ENCODE assay signal across 8 mouse cellular contexts in the genomic region with DNA sequence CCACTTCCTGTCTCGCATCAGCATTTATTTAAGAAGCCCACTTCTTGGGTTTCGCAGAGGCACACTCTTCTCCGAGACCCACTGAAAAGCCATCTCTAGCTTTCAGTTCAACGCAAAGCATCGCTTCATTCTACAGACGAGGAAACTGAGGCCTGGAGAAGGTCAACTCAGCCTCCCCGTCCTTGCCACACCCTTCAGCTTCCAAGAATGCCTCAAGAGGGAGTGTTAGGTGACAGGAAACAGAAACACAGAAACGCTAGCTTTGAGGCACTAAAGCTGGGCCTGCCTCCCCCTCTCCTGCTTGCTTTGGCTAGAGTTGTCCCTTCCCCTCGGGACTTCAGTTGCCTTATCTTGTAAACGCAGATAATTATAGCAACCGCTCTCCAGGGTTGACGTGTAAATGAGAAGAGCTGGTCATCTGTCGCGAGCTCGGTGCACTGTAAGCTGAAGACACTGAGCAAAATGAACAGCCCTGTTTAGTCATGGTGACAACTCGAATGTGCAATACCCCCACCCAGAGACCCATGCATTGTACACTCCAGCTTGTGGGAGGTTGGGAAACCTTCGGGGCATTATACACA. TPM values are rescaled to one million over a fixed set of nuclear protein-coding genes. Genes with fewer than 3 reads are reported as not detected.
DNase-seq lines count a peak whose midpoint lies in the region; ATAC-seq and TF ChIP-seq lines count a peak whose summit lies in the region.

No protein-coding gene starts in this region.

- peak; percentile 98 for TF ChIP-seq EP300 in heart, postnatal 0 days (IDR thresholded peaks at IDR 0.05; ENCODE audit: low read depth)

- peak overlapping the region; percentile 95 for H3K27ac ChIP-seq in heart, postnatal 0 days (ENCODE audit: low read depth)
- H3K27ac ChIP-seq in liver, embryonic 16.5 days (ENCODE audit: low read length) = peak overlapping the region; percentile 80

- H3K36me3 ChIP-seq in heart, postnatal 0 days (replicated peaks; ENCODE audit: control insufficient read depth, insufficient read depth, low read length) = 0 out of 2 replicates have a peak, but pooled peaks cover 6% of the 10 kb centered on the region
- peaks cover 23% of the 10 kb centered on the region for H3K36me3 ChIP-seq in liver, embryonic 16.5 days (ENCODE audit: control insufficient read depth, insufficient read depth)

- peaks cover 40% of the 10 kb centered on the region for H3K4me1 ChIP-seq in heart, postnatal 0 days (ENCODE audit: control insufficient read depth, insufficient read depth)
- peaks cover 32% of the 10 kb centered on the region for H3K4me1 ChIP-seq in liver, embryonic 16.5 days (ENCODE audit: control insufficient read depth, low read depth, low read length)

- peak overlapping the region; percentile 12; the same call in 1 of the 2 replicates for H3K4me3 ChIP-seq in heart, postnatal 0 days (ENCODE audit: low read depth, low read length)
- peak overlapping the region; percentile 42 for H3K4me3 ChIP-seq in liver, embryonic 16.5 days (ENCODE audit: low read depth, low read length)

- peak overlapping the region; percentile 43 for H3K4me2 ChIP-seq in heart, postnatal 0 days (ENCODE audit: low read depth, low read length)
- H3K4me2 ChIP-seq in liver, embryonic 16.5 days (ENCODE audit: low read depth, low read length) = peak overlapping the region; percentile 66

- H3K9me3 ChIP-seq in heart, postnatal 0 days (replicated peaks; ENCODE audit: control insufficient read depth, low read length) = no peaks in the 10 kb centered on the region
- peaks cover 4% of the 10 kb centered on the region; the same call in 1 of the 2 replicates for H3K9me3 ChIP-seq in liver, embryonic 16.5 days (replicated peaks; ENCODE audit: control insufficient read depth, low read length)

- H3K27me3 ChIP-seq in heart, postnatal 0 days (ENCODE audit: control insufficient read depth, insufficient read depth, low read length) = no peaks in the 10 kb centered on the region
- H3K27me3 ChIP-seq in liver, embryonic 16.5 days (ENCODE audit: control insufficient read depth, insufficient read depth, low read depth, low read length) = no peaks in the 10 kb centered on the region

- TF ChIP-seq CTCF in heart, postnatal 0 days (IDR thresholded peaks at IDR 0.05; ENCODE audit: low read depth) = no peak; the same call in 1 of the 2 replicates

- no peak overlapping the region; the same call in 1 of the 2 replicates for H3K9ac ChIP-seq in heart, postnatal 0 days (replicated peaks; ENCODE audit: low read depth, low read length)
- peak overlapping the region; percentile 43 for H3K9ac ChIP-seq in liver, embryonic 16.5 days (ENCODE audit: low read depth, low read length)

- ATAC-seq in CD4-positive, CD25-positive, alpha-beta regulatory T cell, adult 4 months = peak; percentile 9
- peak; percentile 28 for ATAC-seq in activated CD4-positive, CD25-positive, alpha-beta regulatory T cell, adult 4 months
- ATAC-seq in heart, postnatal 0 days (ENCODE audit: insufficient read depth, low read depth) = peak; percentile 83
- peak; percentile 57 for ATAC-seq in liver, embryonic 16.5 days (ENCODE audit: low read depth)

- 8% methylated on average over 17 of the region's 17 CpGs for WGBS in heart, postnatal 0 days
- 10% methylated on average over 17 of the region's 17 CpGs for WGBS in liver, embryonic 16.5 days (ENCODE audit: insufficient replicate concordance)

- peak; percentile 98 for DNase-seq in heart, postnatal 0 days (ENCODE audit: low spot score)
- DNase-seq in embryo, embryonic 10.5 days (ENCODE audit: low spot score) = no peak
- DNase-seq in urinary bladder, postnatal 25 days (ENCODE audit: low spot score) = no peak
- DNase-seq in ovary, postnatal 10 days (ENCODE audit: low spot score) = no peak
- no peak for DNase-seq in layer of hippocampus, adult 18-20 months (ENCODE audit: low spot score in 2 of 2)

RNA-seq across cellular contexts. Expression of a gene that starts 39.9 kb away (rescaled TPM):
- 100 to 1,000 TPM; 229 to 232 TPM for polyA plus RNA-seq in CD4-positive, CD25-positive, alpha-beta regulatory T cell, adult 4 months (2017; shearing (Covaris generic))
- polyA plus RNA-seq in activated CD4-positive, CD25-positive, alpha-beta regulatory T cell, adult 4 months (2017; shearing (Covaris generic)) = 100 to 1,000 TPM; 205 to 216 TPM
- 18.6 and 22.6 TPM in 2 replicates for total RNA-seq in heart, postnatal 0 days (2014; rRNA removed; ENCODE audit: low replicate concordance)
- polyA plus RNA-seq in heart, postnatal 0 days (2015; fragmentation: Nextera tagmentation; extraction: Ambion mirVana) = 85.0 and 99.6 TPM in 2 replicates
- 93.8 and 95.3 TPM in 2 replicates for polyA plus RNA-seq in liver, embryonic 16.5 days (2015; fragmentation: Nextera tagmentation; extraction: Ambion mirVana)
- 100 to 1,000 TPM; 117 to 138 TPM for total RNA-seq in layer of hippocampus, adult 18-20 months (2021)

RNA-seq across cellular contexts. Expression of a gene that starts 40.6 kb away (rescaled TPM):
- 1 to 10 TPM; 7.0 to 8.0 TPM for polyA plus RNA-seq in CD4-positive, CD25-positive, alpha-beta regulatory T cell, adult 4 months (2017; shearing (Covaris generic))
- polyA plus RNA-seq in activated CD4-positive, CD25-positive, alpha-beta regulatory T cell, adult 4 months (2017; shearing (Covaris generic)) = 1 to 10 TPM; 4.5 to 8.8 TPM
- total RNA-seq in heart, postnatal 0 days (2014; rRNA removed; ENCODE audit: low replicate concordance) = 239 and 307 TPM in 2 replicates
- 213 and 235 TPM in 2 replicates for polyA plus RNA-seq in heart, postnatal 0 days (2015; fragmentation: Nextera tagmentation; extraction: Ambion mirVana)
- 109 and 110 TPM in 2 replicates for polyA plus RNA-seq in liver, embryonic 16.5 days (2015; fragmentation: Nextera tagmentation; extraction: Ambion mirVana)
- total RNA-seq in layer of hippocampus, adult 18-20 months (2021) = 10 to 100 TPM; 40.1 to 40.2 TPM

Comparison
In these comparisons a context has a peak if more than half of its experiments do, and no peak if none do; other contexts are left out.
1. ATAC-seq: peak in every context shown above with its lines; median percentile 83 in heart, postnatal 0 days; 57 in liver, embryonic 16.5 days; 28 in activated CD4-positive, CD25-positive, alpha-beta regulatory T cell, adult 4 months; 9 in CD4-positive, CD25-positive, alpha-beta regulatory T cell, adult 4 months.
2. RNA of a gene that starts 40.6 kb away (polyA plus RNA-seq): 213 to 235 TPM in heart, postnatal 0 days and 109 to 110 TPM in liver, embryonic 16.5 days; 4.5 to 8.8 TPM in activated CD4-positive, CD25-positive, alpha-beta regulatory T cell, adult 4 months and 7.0 to 8.0 TPM in CD4-positive, CD25-positive, alpha-beta regulatory T cell, adult 4 months; every median in the first group is over 10 times any median in the second.